Mouse (Mus musculus) heart, adult 9 months (tissue): ENCODE data around the gene Dscam.
A peak's percentile ranks its signal among the peaks of the same experiment; 100 is the strongest.

Experiments used
- DNase-seq, 2 experiments: peaks; one replicate each; pipeline ENCODE4 v3.0.0; 2022; ENCODE audit warnings: low spot score in 2 of 2

Gene Dscam

GRCm38 (mm10) chr16:97105266-97105665 lies 65.3 kb downstream of the Dscam start:
- DNase-seq: no peak

GRCm38 (mm10) chr16:97103046-97103445 lies 67.5 kb downstream of the Dscam start:
- no peak for DNase-seq

- no peak for DNase-seq
Observed at GRCm38 (mm10) chr16:97100091-97100490, 70.5 kb downstream of the Dscam start.

GRCm38 (mm10) chr16:97098508-97098907 lies 72.0 kb downstream of the Dscam start:
- no peak for DNase-seq

GRCm38 (mm10) chr16:97096709-97097108 lies 73.8 kb downstream of the Dscam start:
- no peak for DNase-seq

GRCm38 (mm10) chr16:97095496-97095895 lies 75.1 kb downstream of the Dscam start:
- no peak for DNase-seq

GRCm38 (mm10) chr16:97089339-97089738 lies 81.2 kb downstream of the Dscam start:
- DNase-seq: no peak

GRCm38 (mm10) chr16:97083694-97084093 lies 86.9 kb downstream of the Dscam start:
- no peak for DNase-seq

- no peak for DNase-seq
Observed at GRCm38 (mm10) chr16:97075920-97076572, 94.5 kb downstream of the Dscam start.

- no peak for DNase-seq
Observed at GRCm38 (mm10) chr16:97075137-97075902, 95.2 kb downstream of the Dscam start.

GRCm38 (mm10) chr16:97073847-97074246 lies 96.7 kb downstream of the Dscam start:
- DNase-seq: no peak

- no peak for DNase-seq
Observed at GRCm38 (mm10) chr16:97072624-97073023, 97.9 kb downstream of the Dscam start.

- peak; percentile 35 to 60 for DNase-seq
Observed at GRCm38 (mm10) chr16:97066856-97067255, 103.7 kb downstream of the Dscam start.

- DNase-seq: no peak
Observed at GRCm38 (mm10) chr16:97062207-97062606, 108.3 kb downstream of the Dscam start.

- DNase-seq: no peak
Observed at GRCm38 (mm10) chr16:97061390-97061789, 109.2 kb downstream of the Dscam start.

- no peak for DNase-seq
Observed at GRCm38 (mm10) chr16:97060736-97061135, 109.8 kb downstream of the Dscam start.

GRCm38 (mm10) chr16:97060276-97060675 lies 110.3 kb downstream of the Dscam start:
- no peak for DNase-seq

GRCm38 (mm10) chr16:97035271-97035670 lies 135.3 kb downstream of the Dscam start:
- no peak for DNase-seq

GRCm38 (mm10) chr16:97033540-97034058 lies 137.0 kb downstream of the Dscam start:
- DNase-seq: no peak

GRCm38 (mm10) chr16:97027701-97028100 lies 142.9 kb downstream of the Dscam start:
- DNase-seq: peak in 1 of 2 experiments; percentile 4

GRCm38 (mm10) chr16:97026803-97027202 lies 143.7 kb downstream of the Dscam start:
- no peak for DNase-seq

GRCm38 (mm10) chr16:97024406-97024805 lies 146.1 kb downstream of the Dscam start:
- no peak for DNase-seq

- no peak for DNase-seq
Observed at GRCm38 (mm10) chr16:97021496-97021895, 149.1 kb downstream of the Dscam start.
